Mouse (Mus musculus): ENCODE data around the gene Terb1. TPM values are rescaled to one million over a fixed set of nuclear protein-coding genes. Genes with fewer than 3 reads are reported as not detected.

Terb1 gene
- 0.05 and 0.15 TPM in 2 replicates for polyA plus RNA-seq (2015; fragmentation: Nextera tagmentation; extraction: Ambion mirVana)

DNA sequence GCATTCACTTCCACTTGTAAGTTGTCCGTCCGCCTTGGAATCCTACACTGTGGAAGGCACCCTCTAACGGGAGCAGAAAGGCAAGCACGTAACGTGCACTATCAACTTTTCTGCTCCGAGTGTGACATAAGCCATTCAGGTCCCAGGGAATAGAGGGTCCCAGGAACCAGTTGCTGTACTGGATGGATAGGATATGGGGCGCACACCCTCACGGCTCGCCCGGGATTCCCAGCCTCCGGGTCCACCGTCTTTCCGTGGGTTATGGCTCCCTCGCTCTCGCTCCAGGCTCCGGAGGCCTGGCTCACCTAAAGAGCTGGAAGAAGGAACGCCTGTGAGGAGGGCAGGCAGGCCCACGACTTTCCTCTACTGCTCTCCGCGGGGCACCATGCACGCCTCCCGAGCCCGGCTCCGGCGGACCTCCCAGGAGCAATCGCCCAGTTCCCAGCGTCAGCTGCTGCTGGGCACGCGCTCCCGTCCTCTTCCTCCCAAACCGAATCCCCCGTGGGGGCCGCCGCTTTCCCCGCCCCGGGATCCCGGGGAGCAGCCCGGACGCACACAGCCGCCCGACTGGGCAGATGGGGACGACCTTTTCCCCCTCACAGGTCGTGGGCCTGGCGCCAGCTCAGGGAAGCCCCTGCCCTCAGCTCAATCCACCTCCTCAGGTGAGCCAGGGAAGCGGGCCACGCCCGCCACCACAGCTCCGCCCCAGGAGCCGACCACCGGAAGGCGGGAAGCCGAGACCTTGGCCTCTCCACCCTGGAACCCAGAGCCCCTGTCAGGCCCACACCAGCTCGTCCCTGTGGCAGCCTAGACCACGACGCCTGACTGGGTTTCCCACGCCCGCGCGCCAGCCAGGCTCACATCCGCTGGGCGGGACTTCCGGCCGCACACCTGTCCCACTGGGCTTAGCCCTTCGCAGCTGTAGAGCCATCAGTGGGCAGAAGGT is at the start of gene Terb1:
Terb1 (minus strand) TSS at position 850 of the 946 bp plus-strand sequence.
- peaks cover 11% of the 10 kb centered on the region for H3K4me1 ChIP-seq
- peak; percentile 25; the same call in 1 of the 2 replicates for ATAC-seq (ENCODE audit: extremely low read depth, insufficient number of reproducible peaks, low FRiP score, low TSS enrichment)
- H3K27me3 ChIP-seq (replicated peaks), result no peaks in the 10 kb centered on the region
- H3K4me3 ChIP-seq, result peak within 1 kb of the TSS; percentile 71
- WGBS, result 1% methylated on average over 64 of the region's 64 CpGs
- no peaks in the 10 kb centered on the region for H3K9me3 ChIP-seq
- peak within 1 kb of the TSS; percentile 85 for H3K9ac ChIP-seq
- peak within 1 kb of the TSS; percentile 28; the same call in 1 of the 2 replicates for H3K27ac ChIP-seq (replicated peaks)
- H3K36me3 ChIP-seq, result peaks cover 27% of the 10 kb centered on the region
- H3K4me2 ChIP-seq, result peak within 1 kb of the TSS; percentile 100

DNA sequence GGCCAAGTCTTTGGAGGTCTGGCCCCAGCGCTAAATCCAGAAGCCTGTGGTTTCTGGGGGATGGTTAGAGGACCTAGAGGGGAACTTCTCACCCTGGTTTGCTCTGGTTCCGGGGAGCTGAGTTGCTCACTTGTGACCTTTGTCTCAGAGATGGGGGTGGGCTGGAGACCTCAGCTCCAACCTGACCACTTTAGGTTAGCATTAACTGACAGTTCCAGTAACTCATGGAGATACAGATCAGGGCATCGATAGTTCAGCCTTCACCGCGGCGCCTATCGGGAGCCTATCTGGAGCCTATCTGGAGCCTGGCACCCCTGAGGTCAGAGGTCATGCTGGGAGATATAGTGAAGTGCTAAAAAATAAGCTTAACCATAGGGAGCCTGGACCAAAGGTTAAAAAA is 47.5 kb upstream of the Terb1 start:
- WGBS, result 53% methylated on average over 7 of the region's 7 CpGs

DNA sequence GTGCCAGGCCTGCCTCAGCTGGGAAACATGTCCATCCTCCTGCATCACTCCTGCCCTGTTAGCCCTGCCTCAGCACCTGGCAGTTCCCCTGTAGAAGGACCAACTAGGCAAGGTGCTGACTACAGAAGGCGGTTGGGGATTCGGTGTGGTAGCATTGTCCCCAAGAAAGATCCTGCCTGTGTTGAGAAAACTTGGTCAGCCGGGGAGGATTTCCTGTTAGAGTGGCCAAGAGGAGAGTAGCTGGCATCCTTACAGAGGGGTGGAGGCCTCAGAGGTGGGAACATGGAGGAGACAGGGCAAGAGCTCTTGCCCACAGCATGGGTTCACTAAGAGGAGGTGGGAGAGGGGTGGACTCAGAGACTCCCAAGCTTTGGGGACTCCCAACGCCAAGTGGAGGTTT is 45.5 kb upstream of the Terb1 start:
- no peak overlapping the region for H3K9ac ChIP-seq
- WGBS, result 66% methylated on average over 4 of the region's 4 CpGs
- no peak for ATAC-seq (ENCODE audit: extremely low read depth, insufficient number of reproducible peaks, low FRiP score, low TSS enrichment)
- no peak overlapping the region for H3K4me3 ChIP-seq
- no peaks in the 10 kb centered on the region for H3K36me3 ChIP-seq
- H3K4me2 ChIP-seq, result no peak overlapping the region
- peaks cover 11% of the 10 kb centered on the region for H3K27me3 ChIP-seq (replicated peaks)
- H3K4me1 ChIP-seq, result no peaks in the 10 kb centered on the region
- H3K27ac ChIP-seq (replicated peaks), result no peak overlapping the region
- no peaks in the 10 kb centered on the region for H3K9me3 ChIP-seq

More for the DNA sequence above, 47.5 kb upstream of the Terb1 start:
- H3K4me2 ChIP-seq, result no peak overlapping the region
- no peak for ATAC-seq (ENCODE audit: extremely low read depth, insufficient number of reproducible peaks, low FRiP score, low TSS enrichment)
- H3K9ac ChIP-seq, result no peak overlapping the region
- H3K27me3 ChIP-seq (replicated peaks), result peaks cover 11% of the 10 kb centered on the region
- no peak overlapping the region for H3K4me3 ChIP-seq
- no peaks in the 10 kb centered on the region for H3K9me3 ChIP-seq
- no peaks in the 10 kb centered on the region for H3K4me1 ChIP-seq
- H3K27ac ChIP-seq (replicated peaks), result no peak overlapping the region
- no peaks in the 10 kb centered on the region for H3K36me3 ChIP-seq

DNA sequence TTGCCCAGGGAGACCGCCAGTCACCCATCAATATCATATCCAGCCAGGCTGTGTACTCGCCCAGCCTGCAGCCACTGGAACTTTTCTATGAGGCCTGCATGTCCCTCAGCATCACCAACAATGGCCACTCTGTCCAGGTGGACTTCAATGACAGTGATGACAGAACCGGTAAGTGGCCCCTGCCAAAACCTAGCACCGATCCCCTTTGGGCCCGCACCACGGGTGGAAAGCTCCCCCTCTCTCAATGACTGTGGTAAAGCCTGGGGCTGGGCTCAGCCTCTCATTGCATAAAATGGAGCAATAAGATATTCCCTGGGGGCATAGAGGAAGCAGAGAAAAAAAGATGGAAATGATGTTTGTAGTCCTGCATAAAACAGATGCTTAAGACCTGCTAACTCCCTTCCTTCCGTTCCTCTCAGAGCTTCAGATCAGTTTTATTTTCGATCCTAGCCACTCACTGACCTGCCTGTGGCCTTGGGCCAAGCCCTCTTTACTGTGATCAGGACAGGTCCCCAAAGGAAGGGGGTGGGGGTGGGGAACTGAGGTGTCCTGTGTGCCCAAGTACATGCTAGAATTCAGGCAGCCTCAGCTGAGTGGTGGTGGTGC is 33.8 kb upstream of the Terb1 start:
- no peak overlapping the region for H3K4me3 ChIP-seq
- H3K36me3 ChIP-seq, result no peaks in the 10 kb centered on the region
- peaks cover 61% of the 10 kb centered on the region for H3K27me3 ChIP-seq (replicated peaks)
- no peaks in the 10 kb centered on the region for H3K9me3 ChIP-seq
- H3K4me2 ChIP-seq, result no peak overlapping the region
- no peak overlapping the region for H3K27ac ChIP-seq (replicated peaks)
- ATAC-seq (ENCODE audit: extremely low read depth, insufficient number of reproducible peaks, low FRiP score, low TSS enrichment), result no peak
- 75% methylated on average over 8 of the region's 8 CpGs for WGBS
- H3K9ac ChIP-seq, result no peak overlapping the region
- H3K4me1 ChIP-seq, result peaks cover 21% of the 10 kb centered on the region

DNA sequence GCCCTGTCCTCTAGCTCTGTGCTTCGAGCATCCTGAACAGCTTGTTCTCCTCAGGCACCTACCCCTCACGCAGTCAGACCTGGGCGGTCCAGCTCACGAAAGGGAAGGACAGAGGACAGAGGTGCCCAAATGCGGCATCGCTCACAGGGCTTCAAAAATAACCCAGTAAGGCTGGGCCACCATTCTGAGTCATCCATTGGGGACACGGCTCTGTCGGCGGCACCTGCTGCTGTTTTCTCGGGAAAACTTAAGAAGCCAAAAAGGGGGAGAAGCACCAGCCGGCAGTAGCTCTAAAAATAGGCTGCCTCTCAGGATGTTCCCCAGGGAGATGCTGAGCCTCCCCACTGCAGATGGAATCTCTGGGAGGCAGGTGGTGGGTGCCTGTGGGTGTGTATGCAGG is 32.5 kb upstream of the Terb1 start:
- Histone ChIP-seq H3K9ac (no peak overlapping the region), H3K9me3 (no peaks in the 10 kb centered on the region), H3K4me2 (peak overlapping the region; percentile 98), H3K27me3 (replicated peaks) (peaks cover 74% of the 10 kb centered on the region), H3K36me3 (no peaks in the 10 kb centered on the region), H3K27ac (replicated peaks) (no peak overlapping the region), H3K4me1 (peaks cover 21% of the 10 kb centered on the region), H3K4me3 (peak overlapping the region; percentile 62)
- WGBS, result 12% methylated on average over 11 of the region's 11 CpGs
- no peak for ATAC-seq (ENCODE audit: extremely low read depth, insufficient number of reproducible peaks, low FRiP score, low TSS enrichment)

- H3K27ac ChIP-seq (replicated peaks), result no peak overlapping the region
- peak overlapping the region; percentile 80 for H3K9ac ChIP-seq
- no peak for ATAC-seq (ENCODE audit: extremely low read depth, insufficient number of reproducible peaks, low FRiP score, low TSS enrichment)
- peaks cover 76% of the 10 kb centered on the region for H3K27me3 ChIP-seq (replicated peaks)
- peak overlapping the region; percentile 62 for H3K4me3 ChIP-seq
- H3K36me3 ChIP-seq, result no peaks in the 10 kb centered on the region
- peak overlapping the region; percentile 98 for H3K4me2 ChIP-seq
- 11% methylated on average over 8 of the region's 8 CpGs for WGBS
- no peaks in the 10 kb centered on the region for H3K9me3 ChIP-seq
- peaks cover 21% of the 10 kb centered on the region for H3K4me1 ChIP-seq
These were observed 31.8 kb upstream of the Terb1 start for GRCm38 (mm10) chr8:104541515-104541880.

DNA sequence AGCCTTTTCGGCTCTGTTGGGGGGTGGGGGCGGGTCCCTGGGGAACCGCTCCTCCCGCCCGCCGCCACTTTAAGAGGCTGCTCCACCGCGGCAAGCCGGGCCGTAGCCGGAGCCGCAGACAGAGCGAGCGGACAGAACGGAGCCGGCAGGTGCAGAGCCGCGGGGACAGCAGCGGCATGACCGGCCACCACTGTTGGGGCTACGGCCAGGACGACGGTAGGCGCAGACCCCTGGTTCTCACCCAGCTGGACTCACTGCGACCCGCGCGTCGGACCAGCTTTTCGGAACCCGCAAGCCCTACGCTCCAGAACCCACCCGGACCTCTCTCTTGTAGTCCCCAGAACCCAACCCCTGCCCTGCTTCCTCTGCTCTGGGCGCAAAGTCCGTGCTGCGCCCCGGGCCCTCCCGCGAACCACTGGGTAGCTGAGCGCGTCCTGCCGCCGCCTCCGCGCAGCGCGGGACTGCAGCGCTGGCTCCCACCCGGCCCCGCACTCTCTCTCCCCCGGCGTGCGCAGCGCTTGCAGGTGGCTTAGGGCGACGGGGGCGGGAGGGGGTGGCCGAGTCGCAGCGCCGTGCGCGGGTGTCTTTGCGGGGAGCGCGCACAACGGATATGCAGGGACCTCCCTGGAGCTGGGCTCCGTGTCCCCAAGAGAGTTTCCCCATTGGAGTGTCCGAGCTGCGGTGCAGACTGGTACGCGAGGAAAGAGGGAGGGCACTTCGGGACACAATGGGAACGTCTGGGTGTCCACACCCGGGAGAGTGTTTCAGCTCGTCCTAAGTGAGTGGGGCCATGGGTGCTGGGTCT is 31.2 kb upstream of the Terb1 start:
- no peak for ATAC-seq (ENCODE audit: extremely low read depth, insufficient number of reproducible peaks, low FRiP score, low TSS enrichment)
- H3K36me3 ChIP-seq, result no peaks in the 10 kb centered on the region
- peak overlapping the region; percentile 98 for H3K4me2 ChIP-seq
- no peaks in the 10 kb centered on the region for H3K9me3 ChIP-seq
- WGBS, result under 1% methylated on average over 68 of the region's 76 CpGs
- H3K27ac ChIP-seq (replicated peaks), result no peak overlapping the region
- H3K27me3 ChIP-seq (replicated peaks), result peaks cover 76% of the 10 kb centered on the region
- H3K4me1 ChIP-seq, result peaks cover 21% of the 10 kb centered on the region
- peak overlapping the region; percentile 62 for H3K4me3 ChIP-seq
- H3K9ac ChIP-seq, result peak overlapping the region; percentile 80

DNA sequence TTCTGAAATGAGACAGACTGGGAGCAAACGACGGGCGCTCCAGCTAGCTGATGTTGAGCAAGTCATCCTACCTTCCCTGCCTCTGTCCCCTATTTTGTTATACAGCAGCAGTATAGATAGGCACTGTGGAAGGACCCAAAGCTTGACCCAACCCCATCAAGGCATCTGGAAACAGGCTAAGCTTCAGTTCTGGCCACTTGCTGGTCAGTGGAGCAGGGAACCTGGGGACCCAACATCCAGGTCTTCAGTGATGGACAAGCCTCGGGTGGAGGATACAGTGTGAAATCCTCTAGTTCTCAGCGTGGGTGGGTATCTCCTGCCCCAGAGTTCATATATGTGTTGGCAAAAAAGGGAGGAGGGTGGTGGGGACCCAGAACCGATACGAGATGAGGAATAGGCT is 30.5 kb upstream of the Terb1 start:
- peaks cover 76% of the 10 kb centered on the region for H3K27me3 ChIP-seq (replicated peaks)
- H3K9ac ChIP-seq, result peak overlapping the region; percentile 80
- ATAC-seq (ENCODE audit: extremely low read depth, insufficient number of reproducible peaks, low FRiP score, low TSS enrichment), result no peak

GRCm38 (mm10) chr8:104539566-104539965 is 29.9 kb upstream of the Terb1 start:
- peaks cover 33% of the 10 kb centered on the region for H3K4me1 ChIP-seq
- H3K9me3 ChIP-seq, result no peaks in the 10 kb centered on the region
- no peak overlapping the region for H3K4me2 ChIP-seq
- H3K27me3 ChIP-seq (replicated peaks), result peaks cover 76% of the 10 kb centered on the region
- 90% methylated on average over 2 of the region's 2 CpGs for WGBS
- ATAC-seq (ENCODE audit: extremely low read depth, insufficient number of reproducible peaks, low FRiP score, low TSS enrichment), result no peak
- no peak overlapping the region for H3K4me3 ChIP-seq
- H3K36me3 ChIP-seq, result no peaks in the 10 kb centered on the region
- no peak overlapping the region for H3K27ac ChIP-seq (replicated peaks)
- no peak overlapping the region for H3K9ac ChIP-seq

More for the DNA sequence above, 30.5 kb upstream of the Terb1 start:
- H3K27ac ChIP-seq (replicated peaks), result no peak overlapping the region
- WGBS, result 34% methylated on average over 7 of the region's 7 CpGs
- peak overlapping the region; percentile 98 for H3K4me2 ChIP-seq
- H3K4me3 ChIP-seq, result peak overlapping the region; percentile 62
- H3K4me1 ChIP-seq, result peaks cover 27% of the 10 kb centered on the region
- H3K9me3 ChIP-seq, result no peaks in the 10 kb centered on the region
- H3K36me3 ChIP-seq, result no peaks in the 10 kb centered on the region

GRCm38 (mm10) chr8:104538896-104539295 is 29.2 kb upstream of the Terb1 start:
- WGBS, result 87% methylated on average over 4 of the region's 4 CpGs
- Histone ChIP-seq H3K9ac (no peak overlapping the region), H3K27ac (replicated peaks) (no peak overlapping the region), H3K4me1 (peaks cover 33% of the 10 kb centered on the region), H3K4me3 (no peak overlapping the region), H3K27me3 (replicated peaks) (peaks cover 69% of the 10 kb centered on the region), H3K9me3 (no peaks in the 10 kb centered on the region), H3K4me2 (no peak overlapping the region), H3K36me3 (no peaks in the 10 kb centered on the region)
- ATAC-seq (ENCODE audit: extremely low read depth, insufficient number of reproducible peaks, low FRiP score, low TSS enrichment), result no peak

DNA sequence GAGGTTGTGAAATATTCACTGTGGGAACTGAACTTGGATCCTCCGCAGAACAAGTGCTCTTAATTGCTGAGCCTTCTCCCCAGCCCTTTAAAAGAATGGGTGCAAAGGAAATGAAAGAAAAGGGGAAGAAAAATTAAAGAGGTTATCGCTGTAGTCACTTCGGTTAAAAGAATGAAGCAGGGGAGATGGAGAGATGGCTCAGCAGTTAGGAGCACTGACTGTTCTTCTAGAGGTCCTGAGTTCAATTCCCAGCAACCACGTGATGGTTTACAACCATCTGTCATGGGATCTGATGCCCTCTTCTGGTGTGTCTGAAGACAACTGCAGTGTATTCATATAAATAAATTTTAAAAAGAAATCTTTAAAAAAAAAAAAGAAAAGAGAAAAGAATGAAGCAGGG is 26.3 kb upstream of the Terb1 start:
- Histone ChIP-seq H3K4me2 (peak overlapping the region; percentile 85), H3K4me3 (peak overlapping the region; percentile 90)
- WGBS, result 78% methylated on average over 4 of the region's 4 CpGs

More for the DNA sequence above, 26.3 kb upstream of the Terb1 start:
- H3K36me3 ChIP-seq, result peaks cover 4% of the 10 kb centered on the region
- peaks cover 40% of the 10 kb centered on the region for H3K27me3 ChIP-seq (replicated peaks)
- H3K9me3 ChIP-seq, result no peaks in the 10 kb centered on the region
- ATAC-seq (ENCODE audit: extremely low read depth, insufficient number of reproducible peaks, low FRiP score, low TSS enrichment), result no peak
- no peak overlapping the region for H3K9ac ChIP-seq
- H3K4me1 ChIP-seq, result peaks cover 36% of the 10 kb centered on the region
- no peak overlapping the region for H3K27ac ChIP-seq (replicated peaks)

All from heart, embryonic 13.5 days (tissue).